27 mouse cellular contexts compared by ENCODE assay signal in the genomic region with DNA sequence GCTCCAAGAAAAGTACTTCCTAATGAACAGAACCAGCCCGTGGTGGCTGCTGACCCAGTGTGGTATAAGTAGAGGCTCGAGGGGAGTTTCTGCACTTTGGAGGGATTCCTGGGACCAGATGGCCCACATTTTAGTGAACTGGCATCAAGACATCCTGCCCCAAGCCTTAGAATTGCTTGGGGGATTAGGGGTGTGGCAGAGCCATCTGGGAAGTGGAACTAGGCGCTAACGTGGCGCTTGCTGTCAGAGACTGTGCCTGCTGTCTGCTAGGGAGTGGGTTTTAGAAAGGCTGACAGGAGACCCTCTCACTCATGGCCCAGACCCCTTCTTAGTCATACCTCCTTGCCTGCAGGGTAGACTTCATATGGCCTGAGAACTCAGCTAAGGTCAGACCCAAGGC. TPM values are rescaled to one million over a fixed set of nuclear protein-coding genes. Genes with fewer than 3 reads are reported as not detected.
A peak's percentile ranks its signal among the peaks of the same experiment; 100 is the strongest.
DNase-seq lines count a peak whose midpoint lies in the region; ATAC-seq lines count a peak whose summit lies in the region.
"Had no signal": no experiment of that assay in that cellular context is flagged by ENCODE, and none has a peak within 500 bp of the region (broad histone marks: within the 10 kb centered on the region; RNA-seq: fewer than 3 reads in every experiment).

No protein-coding gene starts in this region.

- H3K27ac ChIP-seq in embryonic facial prominence, embryonic 13.5 days, result peak overlapping the region; percentile 93
- H3K27ac ChIP-seq in embryonic facial prominence, embryonic 10.5 days (replicated peaks), result no peak overlapping the region; the same call in 1 of the 2 replicates
- no peak overlapping the region for H3K27ac ChIP-seq in midbrain, embryonic 11.5 days (ENCODE audit: low read depth, low read length)
- no peak overlapping the region for H3K27ac ChIP-seq in midbrain, embryonic 13.5 days
- 0 out of 2 replicates have a peak overlapping the region, but pooled peaks have one; percentile 77 for H3K27ac ChIP-seq in limb, embryonic 10.5 days
- no peak overlapping the region for H3K27ac ChIP-seq in neural tube, embryonic 15.5 days (replicated peaks)
- H3K27ac ChIP-seq in liver, embryonic 11.5 days (ENCODE audit: low read depth, low read length), result no peak overlapping the region
- H3K27ac ChIP-seq: hindbrain, embryonic 10.5 days; hindbrain, embryonic 15.5 days; kidney, embryonic 15.5 days; liver, embryonic 15.5 days had no signal

- no peak overlapping the region for H3K4me2 ChIP-seq in embryonic facial prominence, embryonic 13.5 days
- no peak overlapping the region for H3K4me2 ChIP-seq in midbrain, embryonic 11.5 days
- H3K4me2 ChIP-seq in midbrain, embryonic 13.5 days (replicated peaks), result no peak overlapping the region
- no peak overlapping the region for H3K4me2 ChIP-seq in neural tube, embryonic 15.5 days
- no peak overlapping the region for H3K4me2 ChIP-seq in liver, embryonic 11.5 days
- H3K4me2 ChIP-seq: hindbrain, embryonic 15.5 days; kidney, embryonic 15.5 days; liver, embryonic 15.5 days; lung, embryonic 14.5 days had no signal

- H3K4me1 ChIP-seq in embryonic facial prominence, embryonic 13.5 days, result peaks cover 34% of the 10 kb centered on the region
- H3K4me1 ChIP-seq in embryonic facial prominence, embryonic 10.5 days, result peaks cover 29% of the 10 kb centered on the region
- H3K4me1 ChIP-seq in midbrain, embryonic 11.5 days (ENCODE audit: control insufficient read depth, insufficient read depth, low read length), result no peaks in the 10 kb centered on the region
- no peaks in the 10 kb centered on the region for H3K4me1 ChIP-seq in midbrain, embryonic 13.5 days (replicated peaks)
- H3K4me1 ChIP-seq in limb, embryonic 10.5 days, result peaks cover 22% of the 10 kb centered on the region
- H3K4me1 ChIP-seq in neural tube, embryonic 15.5 days, result 0 out of 2 replicates have a peak, but pooled peaks cover 3% of the 10 kb centered on the region
- 0 out of 2 replicates have a peak, but pooled peaks cover 2% of the 10 kb centered on the region for H3K4me1 ChIP-seq in liver, embryonic 11.5 days (replicated peaks; ENCODE audit: control insufficient read depth, insufficient read depth, low read length)

- H3K27me3 ChIP-seq in embryonic facial prominence, embryonic 13.5 days, result 0 out of 2 replicates have a peak, but pooled peaks cover 5% of the 10 kb centered on the region
- peaks cover 13% of the 10 kb centered on the region for H3K27me3 ChIP-seq in embryonic facial prominence, embryonic 10.5 days (replicated peaks; ENCODE audit: low read depth, poor library complexity, severe bottlenecking)
- H3K27me3 ChIP-seq in midbrain, embryonic 11.5 days (ENCODE audit: control insufficient read depth, insufficient read depth, low read length), result no peaks in the 10 kb centered on the region
- H3K27me3 ChIP-seq in midbrain, embryonic 13.5 days, result peaks cover 9% of the 10 kb centered on the region
- 0 out of 2 replicates have a peak, but pooled peaks cover 6% of the 10 kb centered on the region for H3K27me3 ChIP-seq in limb, embryonic 10.5 days (ENCODE audit: low read depth, poor library complexity, severe bottlenecking)
- H3K27me3 ChIP-seq in neural tube, embryonic 15.5 days (replicated peaks), result no peaks in the 10 kb centered on the region
- peaks cover 11% of the 10 kb centered on the region for H3K27me3 ChIP-seq in liver, embryonic 11.5 days (replicated peaks; ENCODE audit: control insufficient read depth, insufficient read depth, low read length)
- H3K27me3 ChIP-seq: hindbrain, embryonic 15.5 days had no signal

- no peak overlapping the region for H3K9ac ChIP-seq in embryonic facial prominence, embryonic 13.5 days
- H3K9ac ChIP-seq in midbrain, embryonic 11.5 days (ENCODE audit: low read length), result no peak overlapping the region
- no peak overlapping the region for H3K9ac ChIP-seq in midbrain, embryonic 13.5 days (replicated peaks)
- H3K9ac ChIP-seq in neural tube, embryonic 15.5 days (replicated peaks), result no peak overlapping the region
- no peak overlapping the region for H3K9ac ChIP-seq in liver, embryonic 11.5 days (ENCODE audit: low read depth, low read length)
- H3K9ac ChIP-seq: hindbrain, embryonic 15.5 days; kidney, embryonic 15.5 days; liver, embryonic 15.5 days; lung, embryonic 14.5 days had no signal

- no peak overlapping the region for H3K4me3 ChIP-seq in embryonic facial prominence, embryonic 13.5 days
- no peak overlapping the region for H3K4me3 ChIP-seq in embryonic facial prominence, embryonic 10.5 days
- H3K4me3 ChIP-seq in midbrain, embryonic 11.5 days (ENCODE audit: low read depth, low read length), result no peak overlapping the region
- H3K4me3 ChIP-seq in midbrain, embryonic 13.5 days (replicated peaks), result no peak overlapping the region
- H3K4me3 ChIP-seq in limb, embryonic 10.5 days, result no peak overlapping the region
- H3K4me3 ChIP-seq in neural tube, embryonic 15.5 days (replicated peaks), result no peak overlapping the region
- no peak overlapping the region for H3K4me3 ChIP-seq in liver, embryonic 11.5 days (ENCODE audit: low read depth, low read length)
- H3K4me3 ChIP-seq: hindbrain, embryonic 10.5 days; hindbrain, embryonic 15.5 days; kidney, embryonic 15.5 days; liver, embryonic 15.5 days had no signal

- no peaks in the 10 kb centered on the region for H3K36me3 ChIP-seq in embryonic facial prominence, embryonic 13.5 days
- no peaks in the 10 kb centered on the region for H3K36me3 ChIP-seq in embryonic facial prominence, embryonic 10.5 days (replicated peaks)
- H3K36me3 ChIP-seq in midbrain, embryonic 11.5 days (ENCODE audit: control insufficient read depth, insufficient read depth, low read length), result no peaks in the 10 kb centered on the region
- no peaks in the 10 kb centered on the region for H3K36me3 ChIP-seq in midbrain, embryonic 13.5 days
- no peaks in the 10 kb centered on the region for H3K36me3 ChIP-seq in limb, embryonic 10.5 days
- H3K36me3 ChIP-seq in neural tube, embryonic 15.5 days, result no peaks in the 10 kb centered on the region
- H3K36me3 ChIP-seq in liver, embryonic 11.5 days (ENCODE audit: control insufficient read depth, insufficient read depth, low read length), result no peaks in the 10 kb centered on the region
- H3K36me3 ChIP-seq: G1E; hindbrain, embryonic 10.5 days; hindbrain, embryonic 15.5 days; kidney, embryonic 15.5 days; liver, embryonic 15.5 days had no signal

- no peaks in the 10 kb centered on the region for H3K9me3 ChIP-seq in embryonic facial prominence, embryonic 13.5 days
- H3K9me3 ChIP-seq in embryonic facial prominence, embryonic 10.5 days, result no peaks in the 10 kb centered on the region
- H3K9me3 ChIP-seq in midbrain, embryonic 11.5 days (ENCODE audit: control insufficient read depth, low read length), result no peaks in the 10 kb centered on the region
- no peaks in the 10 kb centered on the region for H3K9me3 ChIP-seq in midbrain, embryonic 13.5 days
- H3K9me3 ChIP-seq in limb, embryonic 10.5 days (replicated peaks), result no peaks in the 10 kb centered on the region
- H3K9me3 ChIP-seq in neural tube, embryonic 15.5 days (replicated peaks), result no peaks in the 10 kb centered on the region
- H3K9me3 ChIP-seq in liver, embryonic 11.5 days (ENCODE audit: control insufficient read depth, low read length), result no peaks in the 10 kb centered on the region
- H3K9me3 ChIP-seq: G1E; hindbrain, embryonic 10.5 days; hindbrain, embryonic 15.5 days; kidney, embryonic 15.5 days; liver, embryonic 15.5 days had no signal

- no peak for ATAC-seq in embryonic facial prominence, embryonic 13.5 days (ENCODE audit: insufficient number of reproducible peaks, insufficient read depth, low FRiP score, low TSS enrichment, low read depth)
- ATAC-seq in midbrain, embryonic 11.5 days (ENCODE audit: low FRiP score), result no peak
- ATAC-seq in midbrain, embryonic 13.5 days, result no peak
- no peak for ATAC-seq in neural tube, embryonic 15.5 days (ENCODE audit: low FRiP score)
- no peak for ATAC-seq in liver, embryonic 11.5 days (replicated peaks; ENCODE audit: low FRiP score)
- ATAC-seq: inflammation-experienced regulatory T-cells, adult 6 months; midbrain, embryonic 16.5 days had no signal

- WGBS in embryonic facial prominence, embryonic 13.5 days, result 59% methylated on average over 5 of the region's 5 CpGs
- WGBS in embryonic facial prominence, embryonic 10.5 days, result 85% methylated on average over 5 of the region's 5 CpGs
- WGBS in midbrain, embryonic 11.5 days, result 81% methylated on average over 5 of the region's 5 CpGs
- 82% methylated on average over 5 of the region's 5 CpGs for WGBS in midbrain, embryonic 13.5 days
- 84% methylated on average over 5 of the region's 5 CpGs for WGBS in limb, embryonic 10.5 days
- WGBS in neural tube, embryonic 15.5 days, result 78% methylated on average over 5 of the region's 5 CpGs
- WGBS in liver, embryonic 11.5 days, result 71% methylated on average over 5 of the region's 5 CpGs

- no peak for DNase-seq in embryonic facial prominence, embryonic 10.5 days (ENCODE audit: low spot score)
- DNase-seq in midbrain, embryonic 11.5 days (ENCODE audit: low spot score, missing footprints), result peak; percentile 37
- DNase-seq in limb, embryonic 10.5 days (ENCODE audit: low spot score), result no peak
- DNase-seq in liver, embryonic 11.5 days (ENCODE audit: low spot score), result no peak
- DNase-seq: adrenal gland, adult 8-10 months; cerebellum, adult 11-12 months; cerebellum, postnatal 14 days; heart, postnatal 14 days; kidney, adult 18-20 months; kidney, postnatal 25 days; lung, embryonic 14.5 days; lung, postnatal 14 days; right cerebral cortex, postnatal 4 days; thymus, postnatal 4 days had no signal

RNA-seq across cellular contexts. Expression of gene Slc1a7, which starts 17.7 kb away (rescaled TPM):
- not detected in 2 replicates for polyA plus RNA-seq in embryonic facial prominence, embryonic 13.5 days (2015; fragmentation: Nextera tagmentation; extraction: Ambion mirVana)
- not detected in 2 replicates for polyA plus RNA-seq in embryonic facial prominence, embryonic 10.5 days (2016; fragmentation: Nextera tagmentation; extraction: Ambion mirVana)
- polyA plus RNA-seq in midbrain, embryonic 11.5 days (2014; fragmentation: Nextera tagmentation; extraction: Ambion mirVana), result not detected in 2 replicates
- polyA plus RNA-seq in midbrain, embryonic 13.5 days (2015; fragmentation: Nextera tagmentation; extraction: Ambion mirVana), result not detected in 2 replicates
- polyA plus RNA-seq in limb, embryonic 10.5 days (2016; fragmentation: Nextera tagmentation; extraction: Ambion mirVana), result not detected in 2 replicates
- polyA plus RNA-seq in neural tube, embryonic 15.5 days (2015; fragmentation: Nextera tagmentation; extraction: Ambion mirVana), result not detected in 2 replicates
- polyA plus RNA-seq in liver, embryonic 11.5 days (2014; fragmentation: Nextera tagmentation; extraction: Ambion mirVana), result not detected in 2 replicates
- polyA plus RNA-seq: G1E; heart, embryonic 14.5 days; hindbrain, embryonic 10.5 days; inflammation-experienced regulatory T-cells, adult 6 months; kidney, embryonic 15.5 days; liver, embryonic 15.5 days; midbrain, embryonic 16.5 days; neural tube, embryonic 11.5 days; thymus, postnatal 0 days had no signal

Comparison
In these comparisons a context has a peak if more than half of its experiments do, and no peak if none do; other contexts are left out.
1. H3K27ac ChIP-seq: peak in embryonic facial prominence, embryonic 13.5 days (single experiment) and limb, embryonic 10.5 days (single experiment); none in embryonic facial prominence, embryonic 10.5 days (single experiment), midbrain, embryonic 11.5 days (single experiment), midbrain, embryonic 13.5 days (single experiment), neural tube, embryonic 15.5 days (single experiment) and liver, embryonic 11.5 days (single experiment).